Mouse (Mus musculus): ENCODE results near the gene Cilp. TPM values are rescaled to one million over a fixed set of nuclear protein-coding genes. Genes with fewer than 3 reads are reported as not detected.
"Not testable (repeated sequence)": the region's sequence is repeated elsewhere in the genome, so short reads cannot be mapped to it uniquely, and the experiment has no call there.

The Cilp gene
- polyA plus RNA-seq (2014; fragmentation: Nextera tagmentation; extraction: Ambion mirVana): 0.40 and 0.64 TPM in 2 replicates

- Histone ChIP-seq H3K9me3 (ENCODE audit: control insufficient read depth, low read length) (no peaks in the 10 kb centered on the region), H3K9ac (ENCODE audit: low read depth, low read length) (no peak within 1 kb of the TSS), H3K4me3 (ENCODE audit: low read length) (no peak within 1 kb of the TSS), H3K4me1 (ENCODE audit: control insufficient read depth, insufficient read depth, low read length) (peaks cover 10% of the 10 kb centered on the region), H3K36me3 (ENCODE audit: control insufficient read depth, insufficient read depth, low read length) (no peaks in the 10 kb centered on the region), H3K4me2 (replicated peaks; ENCODE audit: low read depth, low read length) (no peak within 1 kb of the TSS), H3K27me3 (ENCODE audit: control insufficient read depth, insufficient read depth, low read length) (no peaks in the 10 kb centered on the region), H3K27ac (ENCODE audit: low read depth, low read length) (0 out of 2 replicates have a peak within 1 kb of the TSS, but pooled peaks have one; percentile 21)
- 22% methylated on average over 5 of the region's 5 CpGs for WGBS
- ATAC-seq (ENCODE audit: low FRiP score, low TSS enrichment): peak; percentile 65; the same call in 1 of the 2 replicates
Observed at GRCm38 (mm10) chr9:65264959-65265358, at the start of gene Cilp. TSS of gene Cilp (plus strand) at chr9:65265180.

- ATAC-seq (ENCODE audit: low FRiP score, low TSS enrichment): peak; percentile 50
Observed at GRCm38 (mm10) chr9:65215494-65216126, 49.4 kb upstream of the Cilp start.

GRCm38 (mm10) chr9:65216972-65217371 is 48.0 kb upstream of the Cilp start:
- H3K9ac ChIP-seq (ENCODE audit: low read depth, low read length): no peak overlapping the region
- H3K4me3 ChIP-seq (ENCODE audit: low read length): no peak overlapping the region
- H3K9me3 ChIP-seq (ENCODE audit: control insufficient read depth, low read length): no peaks in the 10 kb centered on the region
- no peak for ATAC-seq (ENCODE audit: low FRiP score, low TSS enrichment)
- no peak overlapping the region for H3K27ac ChIP-seq (ENCODE audit: low read depth, low read length)
- no peaks in the 10 kb centered on the region for H3K27me3 ChIP-seq (ENCODE audit: control insufficient read depth, insufficient read depth, low read length)
- peaks cover 11% of the 10 kb centered on the region; the same call in 1 of the 2 replicates for H3K4me1 ChIP-seq (ENCODE audit: control insufficient read depth, insufficient read depth, low read length)
- WGBS: 41% methylated on average over 8 of the region's 8 CpGs
- H3K36me3 ChIP-seq (ENCODE audit: control insufficient read depth, insufficient read depth, low read length): no peaks in the 10 kb centered on the region
- H3K4me2 ChIP-seq (replicated peaks; ENCODE audit: low read depth, low read length): 0 out of 2 replicates have a peak overlapping the region, but pooled peaks have one; percentile 22

More at GRCm38 (mm10) chr9:65215494-65216126, 49.4 kb upstream of the Cilp start:
- Histone ChIP-seq H3K4me2 (replicated peaks; ENCODE audit: low read depth, low read length) (peak overlapping the region; percentile 90), H3K9ac (ENCODE audit: low read depth, low read length) (peak overlapping the region; percentile 78), H3K27me3 (ENCODE audit: control insufficient read depth, insufficient read depth, low read length) (no peaks in the 10 kb centered on the region), H3K36me3 (ENCODE audit: control insufficient read depth, insufficient read depth, low read length) (no peaks in the 10 kb centered on the region), H3K4me3 (ENCODE audit: low read length) (peak overlapping the region; percentile 65), H3K9me3 (ENCODE audit: control insufficient read depth, low read length) (no peaks in the 10 kb centered on the region), H3K4me1 (ENCODE audit: control insufficient read depth, insufficient read depth, low read length) (peaks cover 11% of the 10 kb centered on the region; the same call in 1 of the 2 replicates), H3K27ac (ENCODE audit: low read depth, low read length) (peak overlapping the region; percentile 89)
- WGBS: 6% methylated on average over 31 of the region's 31 CpGs

GRCm38 (mm10) chr9:65217661-65218060 is 47.3 kb upstream of the Cilp start:
- no peak overlapping the region for H3K27ac ChIP-seq (ENCODE audit: low read depth, low read length)
- no peak overlapping the region for H3K4me2 ChIP-seq (replicated peaks; ENCODE audit: low read depth, low read length)
- WGBS: 46% methylated on average over 6 of the region's 6 CpGs

GRCm38 (mm10) chr9:65218916-65219315 is 46.1 kb upstream of the Cilp start:
- no peak for ATAC-seq (ENCODE audit: low FRiP score, low TSS enrichment)
- no peak overlapping the region for H3K27ac ChIP-seq (ENCODE audit: low read depth, low read length)
- H3K9me3 ChIP-seq (ENCODE audit: control insufficient read depth, low read length): no peaks in the 10 kb centered on the region
- no peak overlapping the region for H3K4me3 ChIP-seq (ENCODE audit: low read length)
- no peak overlapping the region for H3K4me2 ChIP-seq (replicated peaks; ENCODE audit: low read depth, low read length)
- peaks cover 11% of the 10 kb centered on the region; the same call in 1 of the 2 replicates for H3K4me1 ChIP-seq (ENCODE audit: control insufficient read depth, insufficient read depth, low read length)
- no peaks in the 10 kb centered on the region for H3K36me3 ChIP-seq (ENCODE audit: control insufficient read depth, insufficient read depth, low read length)
- no peaks in the 10 kb centered on the region for H3K27me3 ChIP-seq (ENCODE audit: control insufficient read depth, insufficient read depth, low read length)
- no peak overlapping the region for H3K9ac ChIP-seq (ENCODE audit: low read depth, low read length)
- WGBS: 77% methylated on average over 1 of the region's 1 CpGs

More at GRCm38 (mm10) chr9:65217661-65218060, 47.3 kb upstream of the Cilp start:
- no peak for ATAC-seq (ENCODE audit: low FRiP score, low TSS enrichment)
- H3K4me3 ChIP-seq (ENCODE audit: low read length): no peak overlapping the region
- H3K9ac ChIP-seq (ENCODE audit: low read depth, low read length): no peak overlapping the region
- H3K9me3 ChIP-seq (ENCODE audit: control insufficient read depth, low read length): no peaks in the 10 kb centered on the region
- H3K4me1 ChIP-seq (ENCODE audit: control insufficient read depth, insufficient read depth, low read length): peaks cover 11% of the 10 kb centered on the region; the same call in 1 of the 2 replicates
- H3K27me3 ChIP-seq (ENCODE audit: control insufficient read depth, insufficient read depth, low read length): no peaks in the 10 kb centered on the region
- H3K36me3 ChIP-seq (ENCODE audit: control insufficient read depth, insufficient read depth, low read length): no peaks in the 10 kb centered on the region

- WGBS: 51% methylated on average over 3 of the region's 3 CpGs
- not testable (repeated sequence) for H3K36me3 ChIP-seq (ENCODE audit: control insufficient read depth, insufficient read depth, low read length); H3K9me3 ChIP-seq (ENCODE audit: control insufficient read depth, low read length); H3K9ac ChIP-seq (ENCODE audit: low read depth, low read length); H3K27ac ChIP-seq (ENCODE audit: low read depth, low read length); H3K4me3 ChIP-seq (ENCODE audit: low read length); H3K27me3 ChIP-seq (ENCODE audit: control insufficient read depth, insufficient read depth, low read length); H3K4me2 ChIP-seq (replicated peaks; ENCODE audit: low read depth, low read length); ATAC-seq (ENCODE audit: low FRiP score, low TSS enrichment)
- H3K4me1 ChIP-seq (ENCODE audit: control insufficient read depth, insufficient read depth, low read length): peaks cover 11% of the 10 kb centered on the region; the same call in 1 of the 2 replicates
Observed at GRCm38 (mm10) chr9:65220398-65220797, 44.6 kb upstream of the Cilp start.

GRCm38 (mm10) chr9:65223927-65224326 is 41.1 kb upstream of the Cilp start:
- Histone ChIP-seq H3K9ac (ENCODE audit: low read depth, low read length) (no peak overlapping the region), H3K4me1 (ENCODE audit: control insufficient read depth, insufficient read depth, low read length) (no peaks in the 10 kb centered on the region), H3K27me3 (ENCODE audit: control insufficient read depth, insufficient read depth, low read length) (no peaks in the 10 kb centered on the region), H3K27ac (ENCODE audit: low read depth, low read length) (no peak overlapping the region), H3K4me2 (replicated peaks; ENCODE audit: low read depth, low read length) (no peak overlapping the region), H3K4me3 (ENCODE audit: low read length) (no peak overlapping the region), H3K36me3 (ENCODE audit: control insufficient read depth, insufficient read depth, low read length) (peaks cover 3% of the 10 kb centered on the region; the same call in 1 of the 2 replicates), H3K9me3 (ENCODE audit: control insufficient read depth, low read length) (no peaks in the 10 kb centered on the region)
- 73% methylated on average over 6 of the region's 6 CpGs for WGBS
- no peak for ATAC-seq (ENCODE audit: low FRiP score, low TSS enrichment)

- no peak for ATAC-seq (ENCODE audit: low FRiP score, low TSS enrichment)
- Histone ChIP-seq H3K36me3 (ENCODE audit: control insufficient read depth, insufficient read depth, low read length) (peaks cover 3% of the 10 kb centered on the region; the same call in 1 of the 2 replicates), H3K27ac (ENCODE audit: low read depth, low read length) (no peak overlapping the region), H3K9me3 (ENCODE audit: control insufficient read depth, low read length) (no peaks in the 10 kb centered on the region), H3K4me1 (ENCODE audit: control insufficient read depth, insufficient read depth, low read length) (no peaks in the 10 kb centered on the region), H3K4me2 (replicated peaks; ENCODE audit: low read depth, low read length) (no peak overlapping the region), H3K4me3 (ENCODE audit: low read length) (no peak overlapping the region), H3K27me3 (ENCODE audit: control insufficient read depth, insufficient read depth, low read length) (no peaks in the 10 kb centered on the region), H3K9ac (ENCODE audit: low read depth, low read length) (no peak overlapping the region)
- WGBS: 42% methylated on average over 4 of the region's 4 CpGs
Observed at GRCm38 (mm10) chr9:65225795-65226194, 39.2 kb upstream of the Cilp start.

- Histone ChIP-seq H3K27ac (ENCODE audit: low read depth, low read length) (no peak overlapping the region), H3K9me3 (ENCODE audit: control insufficient read depth, low read length) (no peaks in the 10 kb centered on the region), H3K4me1 (ENCODE audit: control insufficient read depth, insufficient read depth, low read length) (no peaks in the 10 kb centered on the region), H3K9ac (ENCODE audit: low read depth, low read length) (no peak overlapping the region), H3K36me3 (ENCODE audit: control insufficient read depth, insufficient read depth, low read length) (peaks cover 3% of the 10 kb centered on the region; the same call in 1 of the 2 replicates), H3K4me2 (replicated peaks; ENCODE audit: low read depth, low read length) (no peak overlapping the region), H3K27me3 (ENCODE audit: control insufficient read depth, insufficient read depth, low read length) (no peaks in the 10 kb centered on the region), H3K4me3 (ENCODE audit: low read length) (no peak overlapping the region)
- 72% methylated on average over 6 of the region's 6 CpGs for WGBS
- no peak for ATAC-seq (ENCODE audit: low FRiP score, low TSS enrichment)
Observed at GRCm38 (mm10) chr9:65230250-65230649, 34.7 kb upstream of the Cilp start.

Measured in kidney, embryonic 14.5 days (tissue).